Mouse (Mus musculus) ovary, postnatal 10 days (tissue): ENCODE results near the gene Tgif2.
"Not testable (repeated sequence)": the region's sequence is repeated elsewhere in the genome, so short reads cannot be mapped to it uniquely, and the experiment has no call there.

Experiments used
- DNase-seq: peaks from one replicate; pipeline ENCODE4 v3.0.0; 2022; ENCODE audit warnings: low spot score

Gene Tgif2

DNA sequence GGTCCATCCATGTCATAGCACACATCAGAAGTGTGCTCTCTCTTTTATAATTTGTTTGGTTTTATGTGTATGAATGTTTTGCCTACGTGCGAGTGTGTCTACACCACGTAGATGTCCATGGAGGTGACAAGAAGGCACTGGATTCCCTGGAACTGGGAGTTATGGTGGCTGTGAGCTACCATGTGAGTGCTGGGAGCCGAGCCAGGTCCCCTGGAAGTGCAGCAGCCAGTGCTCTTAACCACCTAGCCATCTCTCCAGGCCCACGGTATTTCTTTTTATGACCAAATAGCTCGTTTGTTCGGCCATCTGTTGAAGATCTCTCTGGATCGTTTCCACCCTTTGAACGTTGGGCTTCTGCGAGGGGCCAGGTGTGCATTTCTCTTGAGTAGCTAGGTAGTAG is 3.5 kb downstream of the Tgif2 start:
- no peak for DNase-seq

DNA sequence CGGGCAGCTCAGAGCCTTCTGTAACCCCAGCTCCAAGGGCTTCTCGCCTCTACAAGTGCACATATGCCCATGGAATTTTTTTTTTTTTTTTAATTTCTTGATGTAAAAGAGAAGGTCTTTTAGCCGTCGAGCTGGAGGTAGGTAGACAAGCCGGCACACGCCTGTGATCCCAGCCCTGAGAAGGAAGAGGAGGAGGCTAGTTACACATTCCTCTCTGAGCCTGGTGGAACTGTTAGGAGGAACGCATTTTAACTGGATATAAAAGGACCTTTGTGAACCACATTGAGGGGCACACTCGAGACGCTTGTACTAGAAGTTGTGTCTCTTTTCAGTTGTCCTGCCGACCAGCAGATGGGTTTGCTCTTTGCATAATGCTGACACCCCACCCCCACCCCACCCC is 4.9 kb downstream of the Tgif2 start:
- DNase-seq = no peak

DNA sequence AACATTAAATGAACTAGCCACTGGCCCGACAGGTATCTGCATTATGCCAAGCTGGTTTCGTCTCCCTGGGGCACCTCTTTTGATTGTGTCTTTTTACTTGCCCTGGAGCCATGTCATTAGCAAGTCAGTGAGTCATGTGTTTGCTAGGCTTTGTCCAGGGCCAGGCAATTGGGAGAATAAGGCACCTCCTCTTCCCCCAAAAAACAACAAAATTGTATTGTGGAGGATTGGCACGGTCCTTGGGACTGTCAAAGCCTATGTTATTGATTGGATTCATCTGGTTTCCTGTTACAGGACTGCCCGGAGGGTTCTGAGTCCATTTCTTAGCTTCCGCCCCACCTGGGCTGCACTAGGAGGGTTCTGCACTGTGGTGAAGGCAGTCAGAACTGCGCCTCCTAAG is 7.8 kb downstream of the Tgif2 start:
- no peak for DNase-seq

DNA sequence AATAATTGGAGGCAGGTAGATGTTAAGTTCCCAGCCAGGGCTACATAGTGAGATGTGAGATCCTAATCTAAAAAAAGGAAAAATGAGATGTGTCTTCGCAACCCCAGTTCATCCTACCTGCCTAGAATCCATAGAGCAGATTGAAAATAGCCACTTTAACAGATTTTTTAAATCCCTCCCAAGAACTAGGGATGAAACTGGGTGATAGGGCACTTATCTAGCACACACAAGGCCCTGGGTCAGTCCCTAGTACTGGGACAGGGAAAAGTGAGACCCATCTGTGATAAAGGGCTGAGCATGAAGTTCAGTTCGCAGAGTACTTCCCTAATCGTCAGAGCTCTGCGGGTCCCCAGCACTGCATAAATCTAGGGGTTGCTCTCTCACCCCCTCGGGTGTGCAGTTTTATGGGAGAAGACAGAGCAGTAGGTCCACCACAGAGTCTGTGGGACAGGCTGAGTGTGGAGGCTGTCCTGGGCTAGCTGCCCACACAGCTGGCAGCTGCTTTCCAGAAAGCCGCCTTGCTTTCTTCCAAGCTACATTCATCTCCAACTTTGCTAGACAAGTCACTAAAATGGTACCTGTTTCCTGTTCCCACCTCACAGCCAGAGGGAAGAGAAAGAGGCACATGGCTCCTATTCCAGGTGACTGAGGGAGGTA is 8.8 kb downstream of the Tgif2 start:
- DNase-seq = no peak

DNA sequence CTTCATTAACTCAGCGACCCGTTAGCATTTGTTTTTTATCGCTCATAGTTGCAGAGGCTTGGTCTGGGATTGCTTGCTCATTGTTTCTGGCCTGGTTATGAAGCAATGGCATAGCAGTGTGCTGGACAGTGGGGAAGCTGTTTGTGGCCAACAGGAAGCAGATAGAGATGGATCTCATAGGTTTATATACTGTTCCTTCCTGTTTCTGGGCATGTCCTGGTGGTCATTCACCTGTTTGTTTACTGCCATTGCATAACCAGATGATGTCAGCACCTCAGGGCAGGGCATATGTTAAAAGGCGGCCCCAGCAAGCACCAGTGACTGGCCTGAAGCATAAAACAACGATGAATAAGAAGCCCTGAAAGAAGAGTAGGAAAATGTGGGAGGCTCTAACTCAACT is 10.7 kb downstream of the Tgif2 start:
- no peak for DNase-seq

DNA sequence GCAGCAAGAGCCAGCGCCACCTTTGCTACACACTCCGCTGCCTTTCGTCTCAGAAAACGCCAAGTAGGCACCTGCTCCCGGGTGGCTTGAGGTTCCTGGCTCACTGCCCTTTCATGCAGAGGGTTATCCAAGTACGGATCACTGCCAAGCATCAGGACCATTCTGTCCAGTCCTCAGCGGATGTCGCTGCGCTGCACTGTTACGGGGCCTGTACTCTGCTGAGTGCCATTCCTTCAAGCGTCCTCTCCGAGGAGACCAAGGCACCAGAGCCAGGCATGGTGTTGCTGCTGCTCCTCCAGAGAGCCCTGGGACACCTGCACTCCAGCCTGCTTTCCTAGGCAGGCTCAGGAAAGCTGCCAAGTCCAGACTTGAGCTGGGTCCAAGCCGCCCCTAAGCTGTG is 13.8 kb downstream of the Tgif2 start:
- DNase-seq = not testable (repeated sequence)

DNA sequence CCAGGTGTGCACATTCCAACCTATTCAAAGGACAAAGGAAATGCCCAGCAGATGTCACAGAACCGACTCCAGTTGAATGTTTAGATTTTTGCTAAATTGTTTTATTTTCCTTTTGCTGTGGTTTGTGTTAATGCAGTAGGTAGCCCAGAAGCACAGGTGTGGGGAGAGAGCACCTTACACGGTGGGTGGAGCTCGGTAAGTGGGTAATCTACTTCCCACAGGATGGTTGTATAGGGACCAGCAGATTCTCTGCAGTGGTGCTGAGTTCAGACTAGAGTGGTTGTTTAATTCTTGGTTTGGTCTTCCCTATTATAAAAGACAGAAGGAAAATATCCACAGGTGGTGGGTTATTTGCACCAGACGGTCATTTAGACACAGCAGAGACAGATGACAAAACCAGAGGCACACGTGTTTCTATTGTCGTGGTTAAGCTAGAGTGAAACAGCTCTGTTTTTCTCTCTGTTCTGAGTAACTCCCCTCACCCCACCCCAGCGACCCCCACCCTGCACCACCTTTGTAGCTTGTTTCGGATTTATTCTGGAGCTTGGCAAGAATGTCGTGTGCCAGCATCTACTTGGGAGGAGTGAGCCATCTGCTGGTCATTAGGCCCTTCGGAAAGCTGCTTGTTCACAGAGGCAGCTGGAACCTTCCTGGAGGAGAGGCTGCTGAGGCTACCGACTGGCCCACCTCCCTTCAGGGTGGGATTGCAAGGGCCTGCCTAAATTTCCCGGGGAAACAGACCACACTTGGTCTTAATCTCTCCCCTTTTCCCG is 14.4 kb downstream of the Tgif2 start:
- not testable (repeated sequence) for DNase-seq

DNA sequence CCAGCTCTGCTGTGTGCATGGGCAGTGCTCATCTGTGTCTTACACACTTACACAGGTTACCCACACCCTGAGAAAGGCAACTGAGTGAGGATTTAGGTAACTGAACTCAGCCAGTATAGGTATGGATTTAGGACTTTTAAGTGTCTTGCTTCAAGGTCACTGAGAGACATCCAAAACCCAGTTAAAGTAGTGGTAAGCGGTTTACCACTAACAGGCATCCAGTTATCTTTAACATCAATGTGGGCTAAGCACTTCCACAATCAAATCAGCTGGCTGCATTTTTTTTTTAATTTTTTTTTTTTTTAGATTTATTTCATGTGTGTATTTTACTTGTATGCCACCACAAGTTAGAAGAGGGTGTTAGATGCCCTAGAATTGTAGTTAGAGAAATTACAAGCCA is 16.5 kb downstream of the Tgif2 start:
- DNase-seq = no peak

DNA sequence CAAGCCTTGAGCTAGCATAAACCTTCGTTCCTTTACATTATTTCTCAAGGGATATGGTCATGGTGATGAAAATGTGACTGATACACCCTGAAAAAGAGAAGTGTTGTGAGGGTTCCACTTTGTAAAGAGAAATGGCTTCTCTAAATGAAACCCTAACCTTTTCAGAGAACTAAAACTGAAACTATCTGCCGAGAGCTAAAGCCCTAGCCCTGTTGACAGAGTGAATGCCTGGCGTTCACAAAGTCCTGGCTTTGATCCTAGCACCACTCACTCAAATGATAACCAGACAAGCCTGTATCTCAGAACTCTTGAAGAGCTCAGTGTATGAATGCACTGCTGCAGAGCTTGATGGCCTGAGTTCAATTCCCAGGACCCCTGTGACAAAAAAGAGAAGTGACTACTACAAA is 17.6 kb downstream of the Tgif2 start:
- no peak for DNase-seq

DNA sequence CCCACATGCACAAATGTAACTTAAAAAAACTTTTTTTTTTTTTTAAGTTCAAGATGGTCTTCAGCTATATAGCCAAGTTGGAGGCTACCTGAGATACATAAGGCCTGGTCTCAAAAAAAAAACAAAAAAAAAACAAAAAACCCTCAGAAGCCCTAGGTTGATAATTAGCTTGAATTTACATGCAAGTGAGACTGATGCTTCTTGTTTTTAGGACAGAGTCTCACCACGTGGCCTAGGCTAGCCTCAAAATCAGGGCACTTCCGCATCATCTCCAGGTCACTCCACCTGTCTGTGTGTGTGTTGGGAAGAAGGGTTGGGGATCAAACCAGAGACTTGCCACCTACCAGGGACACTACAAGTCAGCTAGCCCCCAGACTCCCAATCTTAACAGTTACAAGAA is 18.0 kb downstream of the Tgif2 start, which contains the start of gene 4930518I15Rik:
TSS of gene 4930518I15Rik (minus strand) at position 112 of the 400 bp plus-strand sequence.
- DNase-seq = no peak

DNA sequence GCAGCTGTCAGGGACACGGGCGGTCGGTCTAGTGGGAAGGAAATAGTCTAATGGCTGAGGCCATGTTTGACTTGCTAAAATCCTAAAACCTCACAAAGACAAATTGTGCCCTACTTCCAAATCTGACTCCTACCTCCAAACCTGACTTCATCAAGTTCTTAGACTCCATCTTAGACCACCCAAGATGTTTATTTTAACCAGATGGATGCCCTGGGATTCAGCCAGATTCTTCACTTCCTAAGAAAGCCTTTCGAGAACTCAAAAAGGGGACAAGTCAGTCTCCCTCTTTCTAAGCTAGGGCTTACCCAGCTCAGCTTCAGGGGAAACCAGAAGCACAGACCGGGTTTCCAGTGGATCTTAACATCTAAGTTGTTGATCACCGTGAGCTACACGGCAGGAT is 18.9 kb downstream of the Tgif2 start:
- DNase-seq = no peak

DNA sequence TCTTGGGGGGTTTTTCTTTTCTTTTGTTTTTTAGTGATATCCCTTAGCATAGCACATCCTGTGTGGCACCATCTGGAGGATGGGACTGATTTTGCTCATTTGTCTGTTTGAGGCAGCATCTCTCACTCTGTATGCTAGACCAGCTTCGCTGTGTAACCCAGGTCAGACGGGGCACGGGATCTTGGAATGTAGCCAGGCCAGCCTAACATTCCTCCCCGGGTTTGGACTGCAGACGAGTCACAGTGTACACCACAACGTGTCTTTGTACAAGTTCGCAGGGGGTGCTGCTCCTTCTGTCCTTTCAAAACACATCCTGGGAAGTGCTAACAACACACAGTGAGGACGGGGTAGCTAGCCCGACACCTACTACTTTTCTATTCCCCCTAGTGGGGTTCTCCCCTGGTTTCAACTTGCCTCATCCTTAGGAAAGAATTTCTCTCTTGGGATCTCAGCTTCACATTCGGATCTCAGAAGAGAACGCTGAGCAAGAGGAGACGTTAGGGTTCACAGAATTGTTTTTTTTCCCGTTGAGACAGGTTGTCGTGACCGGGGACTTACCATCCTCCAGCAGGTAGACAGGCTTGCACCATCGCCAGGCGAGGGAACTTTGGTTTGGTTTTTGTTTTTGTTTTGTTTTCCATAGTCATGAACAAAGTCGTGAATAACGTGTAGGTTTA is 22.4 kb downstream of the Tgif2 start:
- DNase-seq = no peak

DNA sequence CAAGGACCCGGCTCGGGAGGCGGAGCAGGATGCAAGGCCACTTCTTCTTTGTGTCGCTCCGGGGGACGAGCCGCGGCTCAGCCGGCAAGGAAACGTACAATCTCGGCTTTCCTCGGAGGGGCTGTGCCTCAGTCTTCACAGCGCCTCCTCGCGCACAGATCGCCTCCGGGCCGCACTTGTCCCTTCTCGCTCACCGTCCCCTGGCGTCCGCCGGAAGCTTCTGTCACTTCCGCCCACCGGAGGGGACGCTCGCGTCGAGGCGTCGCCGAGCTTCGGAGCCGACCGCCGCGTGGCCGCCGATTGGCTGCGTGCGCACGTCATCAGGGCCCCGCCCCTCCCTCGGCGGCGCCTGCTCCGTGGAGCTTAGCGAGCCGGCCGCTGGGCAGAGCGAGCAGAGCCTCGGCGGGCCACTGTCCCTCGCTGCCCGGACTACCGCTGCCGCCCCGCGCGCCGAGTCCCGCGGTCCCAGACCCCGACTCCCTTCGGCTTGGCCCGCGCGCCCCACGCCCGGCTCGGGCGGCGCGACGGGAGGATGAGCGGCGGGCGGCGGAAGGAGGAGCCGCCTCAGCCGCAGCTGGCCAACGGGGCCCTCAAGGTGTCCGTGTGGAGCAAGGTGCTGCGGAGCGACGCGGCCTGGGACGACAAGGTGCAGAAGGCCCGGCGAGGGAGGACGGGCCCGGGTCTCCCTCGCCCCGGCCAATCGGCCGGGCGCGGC is 23.1 kb downstream of the Tgif2 start, which contains the start of gene Rab5if:
TSS of gene Rab5if (plus strand) at position 357 of the 715 bp plus-strand sequence.
- DNase-seq = peak; percentile 89

DNA sequence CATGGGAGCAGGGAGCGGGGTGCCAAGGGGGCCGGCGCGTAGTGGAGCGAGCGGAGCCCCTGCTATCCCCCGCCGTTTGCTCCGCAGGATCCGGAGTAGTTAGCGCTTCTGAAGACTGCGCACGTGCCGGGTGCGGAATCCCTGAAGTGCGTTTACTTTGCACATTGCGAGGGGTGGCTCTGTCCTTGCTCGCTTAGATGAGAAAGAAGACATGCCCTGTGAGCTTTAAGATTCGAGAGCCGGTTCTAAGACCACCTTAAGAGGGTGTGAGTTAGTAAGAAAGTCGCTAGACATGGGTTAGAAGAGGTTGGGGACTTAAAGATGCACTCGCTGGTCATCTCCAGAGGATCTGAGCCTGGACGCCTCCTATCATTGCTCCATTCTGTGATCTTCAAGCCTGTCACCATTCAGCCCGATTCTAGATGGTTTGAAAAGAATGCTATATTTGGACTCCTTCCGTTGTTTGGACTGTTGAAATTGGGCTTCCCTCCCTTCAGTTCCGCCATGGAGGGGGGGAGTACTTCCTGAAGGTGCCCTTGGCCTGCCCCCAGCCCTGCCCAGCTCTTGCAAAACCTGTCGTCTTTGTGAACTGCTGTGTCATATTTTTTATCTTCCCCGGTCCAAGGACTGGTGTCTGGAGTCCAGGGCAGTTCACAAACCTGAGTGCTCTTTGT is 23.8 kb downstream of the Tgif2 start:
- DNase-seq = no peak

DNA sequence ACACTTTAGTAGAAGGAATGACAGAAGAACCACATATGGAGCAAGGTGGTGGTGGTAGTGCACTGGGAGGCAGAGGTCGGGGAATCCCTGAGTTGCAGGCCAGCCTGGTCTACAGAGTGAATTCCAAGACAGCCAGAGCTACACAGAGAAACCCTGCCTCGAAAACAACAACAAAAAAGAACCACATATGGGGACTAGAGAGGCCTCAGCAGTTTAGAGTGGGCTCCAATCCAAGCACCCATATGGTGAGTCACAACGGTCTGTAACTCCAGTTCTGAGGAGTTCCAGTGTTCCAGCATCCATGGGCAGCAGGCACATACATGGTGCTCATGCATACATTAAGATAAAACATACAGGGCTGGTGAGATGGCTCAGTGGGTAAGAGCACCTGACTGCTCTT is 24.7 kb downstream of the Tgif2 start:
- DNase-seq = no peak

DNA sequence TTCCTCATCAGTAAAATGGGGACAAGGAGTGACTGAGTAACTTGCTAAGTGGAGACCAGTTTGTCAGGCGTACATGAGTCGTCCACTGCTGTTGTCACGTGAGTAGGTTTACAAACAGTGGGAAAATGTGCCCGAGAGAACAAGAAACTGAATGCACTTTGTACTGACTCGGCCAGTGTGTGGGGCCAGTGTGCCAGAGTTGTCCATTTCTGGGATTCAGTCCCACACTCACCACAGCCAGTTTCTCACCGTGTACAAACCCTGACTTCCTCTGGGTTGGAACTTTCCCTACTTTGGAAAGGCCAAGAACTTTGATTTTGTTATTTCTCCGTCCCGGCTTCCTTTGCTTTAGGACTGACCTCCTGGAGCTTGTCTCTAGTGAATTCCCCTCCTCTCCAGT is 29.2 kb downstream of the Tgif2 start:
- DNase-seq = no peak

DNA sequence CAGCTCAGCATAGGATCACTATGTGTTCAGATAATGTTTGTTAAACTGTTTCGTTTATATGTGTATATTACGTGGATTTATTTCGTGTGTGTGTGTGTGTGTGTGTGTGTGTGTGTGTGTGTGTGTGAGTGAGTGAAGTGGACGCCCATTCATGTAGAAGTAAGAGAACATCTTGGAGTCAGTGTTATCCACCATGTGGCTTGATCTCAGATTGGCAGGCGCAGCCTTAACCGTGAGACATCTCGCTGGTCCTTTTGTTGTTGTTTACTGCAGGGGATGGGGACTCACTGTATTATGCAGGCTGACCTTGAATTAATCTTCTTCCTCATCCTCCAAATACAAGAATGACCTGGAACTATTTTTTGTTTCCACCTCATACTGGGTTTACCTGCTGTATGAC is 29.7 kb downstream of the Tgif2 start:
- no peak for DNase-seq

DNA sequence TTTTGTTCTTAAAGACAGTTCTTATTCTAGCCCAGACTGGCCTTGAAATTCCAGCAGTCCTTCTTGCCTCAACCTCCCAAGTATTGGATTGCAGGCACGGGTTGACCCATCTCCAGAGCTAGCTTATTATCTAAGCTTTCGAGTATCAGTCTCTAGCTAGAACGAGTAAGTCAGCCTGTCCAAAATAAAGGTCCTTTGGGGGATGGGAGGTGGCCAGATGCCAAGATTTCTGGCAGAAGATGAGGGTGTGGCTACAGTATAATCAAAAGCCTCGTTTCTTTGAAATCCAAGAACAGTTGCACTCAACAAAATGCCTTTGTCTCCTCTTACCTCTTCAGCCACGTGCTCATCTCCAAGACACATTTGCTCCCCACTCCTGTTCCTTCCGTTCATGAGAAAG is 30.7 kb downstream of the Tgif2 start:
- no peak for DNase-seq

DNA sequence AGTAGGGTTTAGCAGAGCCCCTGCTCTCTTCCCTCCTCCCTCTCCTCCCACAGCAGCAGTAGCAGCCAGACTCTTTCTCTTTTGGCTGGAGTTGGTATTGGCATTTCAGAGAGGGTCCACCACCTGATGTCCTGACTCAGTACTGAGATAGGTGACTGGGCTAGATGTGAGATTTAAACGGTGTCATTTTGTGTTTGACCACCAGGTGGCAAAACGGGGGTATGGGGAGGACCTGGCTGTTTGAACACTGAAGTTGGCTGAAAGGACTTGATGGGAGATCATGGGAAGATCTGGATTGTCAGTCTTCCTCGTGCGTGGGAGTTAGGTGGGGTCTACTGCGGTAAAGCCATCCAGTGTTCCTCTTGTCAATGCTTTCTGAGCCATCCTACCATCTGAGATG is 33.8 kb downstream of the Tgif2 start:
- no peak for DNase-seq

DNA sequence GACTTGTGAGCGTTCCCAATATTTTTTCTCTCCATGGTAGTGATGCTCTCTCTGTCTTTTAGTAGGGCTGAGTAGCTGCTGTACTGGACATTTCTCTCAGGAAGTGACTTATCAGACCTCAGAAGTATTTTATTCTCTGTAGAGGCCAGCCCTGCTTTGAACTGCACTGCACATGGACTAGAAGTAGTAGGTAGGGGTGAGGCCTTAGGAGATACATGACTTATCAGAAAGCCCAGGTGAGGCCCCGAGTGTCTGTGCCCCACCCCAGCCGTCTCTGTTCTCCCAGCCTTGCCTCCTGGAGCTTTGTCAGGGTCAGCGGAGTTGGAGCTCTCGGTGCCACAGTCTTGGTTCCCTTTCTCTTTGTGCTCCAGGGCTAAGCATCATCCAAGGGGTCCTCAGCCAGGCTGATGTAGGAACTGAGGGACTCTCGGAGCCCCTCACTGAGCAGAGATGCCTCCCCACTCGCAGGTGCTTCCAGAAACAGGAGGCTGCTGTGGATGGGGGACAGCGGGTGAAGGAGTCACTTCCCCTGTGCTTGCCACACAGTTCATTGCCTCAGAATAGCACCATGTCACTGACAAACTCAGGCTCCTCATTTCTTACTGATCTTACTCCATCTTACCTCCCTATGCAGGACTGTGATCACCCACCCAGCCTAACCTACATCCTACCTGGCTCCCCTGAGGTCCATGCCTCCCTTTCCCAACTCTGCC is 34.4 kb downstream of the Tgif2 start:
- no peak for DNase-seq
